Mouse (Mus musculus) MEL (cell line): Measurements from ENCODE around the gene Ttll8. TPM values are rescaled to one million over a fixed set of nuclear protein-coding genes. Genes with fewer than 3 reads are reported as not detected.

Experiments
- DNase-seq: peaks from one replicate; pipeline ENCODE4 v3.0.0; 2011; ENCODE audit warnings: low read depth, low spot score
- H3K27ac ChIP-seq: 2 replicates; pipeline ENCODE4 v1.5.1; 2012; ENCODE audit warnings: low read depth, mild to moderate bottlenecking, control low read depth, low read length, moderate library complexity; ENCODE audit not compliant: control insufficient read depth
- H3K27me3 ChIP-seq, 2 experiments: fragments of 150-350 bp in 1 of 2; sonication (generic) in 1 of 2; 2 replicates each; pipeline ENCODE4 v1.6.1; 2012; ENCODE audit warnings: low read length in 2 of 2, mild to moderate bottlenecking in 2 of 2, improper control_type of control experiment in 1 of 2, moderate library complexity in 1 of 2; ENCODE audit not compliant: insufficient read depth in 2 of 2, control insufficient read depth in 1 of 2
- H3K36me3 ChIP-seq, 2 experiments: 2 replicates each; pipeline ENCODE4 v1.6.1; 2012 to 2014; ENCODE audit warnings: low read length in 2 of 2, improper control_type of control experiment in 1 of 2, inconsistent platforms in 1 of 2, mild to moderate bottlenecking in 1 of 2; ENCODE audit not compliant: insufficient read depth in 2 of 2, control insufficient read depth in 1 of 2
- H3K4me1 ChIP-seq, 2 experiments: fragments of 150-350 bp in 1 of 2; sonication (generic) in 1 of 2; 2 replicates each; pipeline ENCODE4 v1.6.1; 2012; ENCODE audit warnings: low read length in 2 of 2, improper control_type of control experiment in 1 of 2, mild to moderate bottlenecking in 1 of 2; ENCODE audit not compliant: insufficient read depth in 2 of 2, control insufficient read depth in 1 of 2
- H3K4me3 ChIP-seq, 2 experiments: fragments of 150-350 bp in 1 of 2; sonication (generic) in 1 of 2; 2 replicates each; pipeline ENCODE4 v1.5.1; 2012; ENCODE audit warnings: low read depth in 2 of 2, low read length in 2 of 2, mild to moderate bottlenecking in 2 of 2, moderate library complexity in 2 of 2, control low read depth in 1 of 2, improper control_type of control experiment in 1 of 2; ENCODE audit not compliant: control insufficient read depth in 1 of 2, insufficient read depth in 1 of 2
- H3K79me2 ChIP-seq: 2 replicates; pipeline ENCODE4 v1.6.1; 2012; ENCODE audit warnings: mild to moderate bottlenecking, low read length, moderate library complexity; ENCODE audit not compliant: control insufficient read depth, poor library complexity, insufficient read depth
- H3K9ac ChIP-seq: 2 replicates; pipeline ENCODE4 v1.6.1; 2012; ENCODE audit warnings: low read depth, mild to moderate bottlenecking, control low read depth, low read length, moderate library complexity; ENCODE audit not compliant: control insufficient read depth, poor library complexity, severe bottlenecking
- H3K9me3 ChIP-seq: fragments of 150-350 bp; sonication (generic); replicated peaks from 2 replicates; pipeline ENCODE4 v1.6.1; 2012; ENCODE audit warnings: mild to moderate bottlenecking, low read length, improper control_type of control experiment, moderate library complexity; ENCODE audit not compliant: insufficient read depth
- CHD1 ChIP-seq: IDR thresholded peaks from 2 replicates; pipeline ENCODE4 v1.6.1; 2012; ENCODE audit warnings: low read depth, mild to moderate bottlenecking, inconsistent platforms, low read length, improper control_type of control experiment
- CHD2 ChIP-seq: IDR thresholded peaks from 2 replicates; pipeline ENCODE4 v1.6.1; 2011; ENCODE audit warnings: low read length, improper control_type of control experiment
- CTCF ChIP-seq, 3 experiments: IDR thresholded peaks in 2 of 3; conservative IDR thresholded peaks in 1 of 3; 2 replicates each; pipeline ENCODE4 v1.5.1; 2011 to 2012; ENCODE audit warnings: low read length in 3 of 3, low read depth in 2 of 3, mild to moderate bottlenecking in 2 of 3, improper control_type of control experiment in 1 of 3, inconsistent platforms in 1 of 3, mixed read lengths in 1 of 3, moderate library complexity in 1 of 3; ENCODE audit not compliant: control insufficient read depth in 1 of 3, insufficient read depth in 1 of 3, poor library complexity in 1 of 3, severe bottlenecking in 1 of 3
- GATA1 ChIP-seq: IDR thresholded peaks from 2 replicates; pipeline ENCODE4 v1.6.1; 2011; ENCODE audit warnings: low read depth, low read length, improper control_type of control experiment
- HCFC1 ChIP-seq: IDR thresholded peaks from 2 replicates; pipeline ENCODE4 v1.6.1; 2012; ENCODE audit warnings: low read depth, mild to moderate bottlenecking, inconsistent platforms, low read length, improper control_type of control experiment, moderate library complexity
- JUND ChIP-seq: IDR thresholded peaks from 2 replicates; pipeline ENCODE4 v1.6.1; 2011; ENCODE audit warnings: low read depth, mild to moderate bottlenecking, improper control_type of control experiment, low read length
- KAT2A ChIP-seq: conservative IDR thresholded peaks from 2 replicates; pipeline ENCODE4 v1.6.1; 2012; ENCODE audit warnings: low read depth, low read length, improper control_type of control experiment, inconsistent platforms
- MAFK ChIP-seq: IDR thresholded peaks from 2 replicates; pipeline ENCODE4 v1.6.1; 2011; ENCODE audit warnings: low read depth, mild to moderate bottlenecking, low read length, improper control_type of control experiment, borderline replicate concordance
- MAX ChIP-seq: IDR thresholded peaks from 2 replicates; pipeline ENCODE4 v1.6.1; 2011; ENCODE audit warnings: low read length, improper control_type of control experiment
- MAZ ChIP-seq: IDR thresholded peaks from 2 replicates; pipeline ENCODE4 v1.6.1; 2012; ENCODE audit warnings: low read depth, mild to moderate bottlenecking, inconsistent platforms, low read length, improper control_type of control experiment
- MEF2A ChIP-seq: IDR thresholded peaks from 2 replicates; pipeline ENCODE4 v1.6.1; 2014; ENCODE audit warnings: low read depth, mild to moderate bottlenecking, inconsistent platforms, low read length, improper control_type of control experiment; ENCODE audit not compliant: poor library complexity, insufficient replicate concordance, severe bottlenecking; ENCODE audit errors: extremely low read depth
- MYC ChIP-seq: IDR thresholded peaks from 2 replicates; pipeline ENCODE4 v1.6.1; 2011; ENCODE audit warnings: low read depth, mild to moderate bottlenecking, low read length, improper control_type of control experiment, moderate library complexity
- NRF1 ChIP-seq: IDR thresholded peaks from 2 replicates; pipeline ENCODE4 v1.6.1; 2014; ENCODE audit warnings: low read depth, mild to moderate bottlenecking, inconsistent platforms, low read length, improper control_type of control experiment, moderate library complexity; ENCODE audit not compliant: poor library complexity, insufficient read depth, severe bottlenecking
- POLR2A ChIP-seq, 2 experiments: IDR thresholded peaks; 2 replicates each; pipeline ENCODE4 v1.6.1; 2011 to 2012; ENCODE audit warnings: low read length in 2 of 2, mild to moderate bottlenecking in 2 of 2, control low read depth in 1 of 2, improper control_type of control experiment in 1 of 2, low read depth in 1 of 2, moderate library complexity in 1 of 2; ENCODE audit not compliant: control insufficient read depth in 1 of 2, insufficient read depth in 1 of 2, poor library complexity in 1 of 2
- POLR2AphosphoS2 ChIP-seq: IDR thresholded peaks from 2 replicates; pipeline ENCODE4 v1.6.1; 2011; ENCODE audit warnings: low read length, improper control_type of control experiment
- POLR2AphosphoS5 ChIP-seq: IDR thresholded peaks from 2 replicates; pipeline ENCODE4 v1.6.1; 2012; ENCODE audit warnings: low read depth, borderline replicate concordance, mild to moderate bottlenecking, inconsistent platforms, low read length, moderate library complexity, mixed read lengths
- RAD21 ChIP-seq: IDR thresholded peaks from 2 replicates; pipeline ENCODE4 v1.6.1; 2011; ENCODE audit warnings: mild to moderate bottlenecking, low read depth, low read length, improper control_type of control experiment
- SMC3 ChIP-seq: IDR thresholded peaks from 2 replicates; pipeline ENCODE4 v1.6.1; 2011; ENCODE audit warnings: low read depth, low read length, improper control_type of control experiment
- TAL1 ChIP-seq: IDR thresholded peaks from 2 replicates; pipeline ENCODE4 v1.6.1; 2012; ENCODE audit warnings: mild to moderate bottlenecking, inconsistent platforms, low read length, moderate library complexity, mixed read lengths
- ZKSCAN1 ChIP-seq: IDR thresholded peaks from 2 replicates; pipeline ENCODE4 v1.6.1; 2012; ENCODE audit warnings: low read depth, mild to moderate bottlenecking, inconsistent platforms, low read length, improper control_type of control experiment, moderate library complexity
- ZMIZ1 ChIP-seq: IDR thresholded peaks from 2 replicates; pipeline ENCODE4 v1.6.1; 2012; ENCODE audit warnings: low read depth, mild to moderate bottlenecking, inconsistent platforms, low read length, improper control_type of control experiment, moderate library complexity
- polyA plus RNA-seq, 2 experiments: library from polyadenylated mRNA; stranded (reverse) in 1 of 2; unstranded in 1 of 2; fragments of >175 nt in 1 of 2; fragments of >200 nt in 1 of 2; gene quantifications; 2 replicates each; pipeline versions ENCODE4 v1.2.1 to v1.2.4; 2012; ENCODE audit warnings: low replicate concordance in 2 of 2, low read depth in 1 of 2; ENCODE audit not compliant: insufficient read length in 2 of 2, insufficient read depth in 1 of 2, missing spikeins in 1 of 2
- total RNA-seq: library from RNA; depleted of rRNA; stranded (reverse); fragments of 300-350 nt; gene quantifications from 2 replicates; pipeline ENCODE4 v1.2.3, GENCODE M21; 2012

Gene Ttll8
- total and polyA plus RNA-seq, 3 experiments, result not detected

- DNase-seq, result peak; percentile 31
- H3K9ac ChIP-seq, result no peak overlapping the region
- 0 out of 2 replicates have a peak, but pooled peaks have one; percentile 24 for TF ChIP-seq SMC3
- peak; percentile 13 for TF ChIP-seq RAD21
- TF ChIP-seq MAFK, result no peak
- peak in 2 of 3 experiments; percentile 6 to 45; a peak in 3 of 6 replicates for TF ChIP-seq CTCF (IDR thresholded peaks at IDR 0.05 in 2 of 3, conservative IDR thresholded peaks at IDR 0.05 in 1 of 3; ENCODE audit: control insufficient read depth in 1 of 3, insufficient read depth in 1 of 3, low read depth in 2 of 3, low read length in 3 of 3, poor library complexity in 1 of 3, severe bottlenecking in 1 of 3)
- TF ChIP-seq, all 39 proteins: peak for 3
- Histone ChIP-seq H3K4me3 (no peak overlapping the region), H3K4me1 (no peaks in the 10 kb centered on the region), H3K79me2 (no peaks in the 10 kb centered on the region), H3K9me3 (no peaks in the 10 kb centered on the region), H3K36me3 (no peaks in the 10 kb centered on the region), H3K27me3 (peaks cover 0 to 4% of the 10 kb centered on the region in 2 experiments; a peak in 3 of 4 replicates), H3K27ac (no peak overlapping the region)
These were observed 51.1 kb downstream of the Ttll8 start for GRCm38 (mm10) chr15:88903086-88903485.

DNA sequence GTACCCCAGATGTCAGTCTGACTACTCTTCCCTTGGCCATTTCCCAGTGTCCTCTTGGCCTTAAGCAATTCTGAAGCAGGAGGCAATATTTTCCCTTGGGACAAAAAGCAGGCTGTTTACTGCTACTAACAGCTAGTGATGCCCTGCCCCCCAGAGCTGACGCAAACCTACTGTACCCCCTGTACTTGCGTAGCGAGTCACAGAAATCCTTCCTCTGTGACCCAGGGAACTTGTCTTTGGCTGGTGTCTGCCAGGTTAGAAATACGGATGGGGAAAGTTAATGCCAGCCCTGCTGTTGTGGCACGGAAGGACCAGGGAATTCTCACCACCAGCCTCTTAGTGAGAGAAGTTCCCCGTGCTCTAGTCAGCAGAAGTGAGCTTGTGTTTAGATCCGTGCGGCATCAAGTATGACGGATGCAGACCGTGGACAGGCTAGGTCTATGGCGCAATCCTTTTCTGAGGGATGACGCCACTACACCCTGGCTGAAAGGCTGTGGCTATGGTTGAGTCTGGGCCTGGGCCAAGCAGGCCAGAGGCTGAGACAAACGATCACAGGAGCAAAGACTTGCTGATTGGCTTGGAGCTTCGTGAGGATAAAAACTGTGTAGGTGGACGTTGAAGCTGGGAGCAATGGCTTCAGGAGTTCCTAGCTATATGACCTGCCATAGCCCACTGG lies 51.9 kb downstream of the Ttll8 start:
- TF ChIP-seq CHD2 (no peak), GATA1 (no peak), MAZ (no peak), ZMIZ1 (no peak), MYC (no peak), MEF2A (no peak), CHD1 (no peak), POLR2A (IDR thresholded peaks at IDR 0.05; ENCODE audit: control insufficient read depth in 1 of 2, insufficient read depth in 1 of 2, low read depth in 1 of 2, low read length in 2 of 2, poor library complexity in 1 of 2) (no peak), TAL1 (no peak), MAX (no peak), NRF1 (no peak), KAT2A (no peak), JUND (no peak), POLR2AphosphoS5 (no peak), CTCF (IDR thresholded peaks at IDR 0.05 in 2 of 3, conservative IDR thresholded peaks at IDR 0.05 in 1 of 3; ENCODE audit: control insufficient read depth in 1 of 3, insufficient read depth in 1 of 3, low read depth in 2 of 3, low read length in 3 of 3, poor library complexity in 1 of 3, severe bottlenecking in 1 of 3) (no peak), RAD21 (no peak), ZKSCAN1 (no peak), HCFC1 (no peak), SMC3 (no peak), POLR2AphosphoS2 (no peak)
- TF ChIP-seq, all 39 proteins: peak for 0
- Histone ChIP-seq H3K4me3 (no peak overlapping the region), H3K36me3 (no peaks in the 10 kb centered on the region), H3K9ac (no peak overlapping the region), H3K27me3 (peaks cover 0 to 4% of the 10 kb centered on the region in 2 experiments; a peak in 3 of 4 replicates), H3K9me3 (no peaks in the 10 kb centered on the region), H3K27ac (no peak overlapping the region), H3K4me1 (no peaks in the 10 kb centered on the region), H3K79me2 (no peaks in the 10 kb centered on the region)
- no peak for DNase-seq
